Mouse (Mus musculus) testis, adult 2 months (tissue): ENCODE results near the gene Mia3.
"Not testable (repeated sequence)": the region's sequence is repeated elsewhere in the genome, so short reads cannot be mapped to it uniquely, and the experiment has no call there.

Experiments used
- CTCF ChIP-seq: fragments of 200-500 bp; IDR thresholded peaks from 2 replicates; pipeline ENCODE4 v1.5.1; 2012; ENCODE audit warnings: low read depth, mild to moderate bottlenecking, inconsistent platforms, low read length, moderate library complexity; ENCODE audit not compliant: control insufficient read depth, insufficient read depth, insufficient replicate concordance
- POLR2A ChIP-seq: fragments of 200-500 bp; IDR thresholded peaks from 2 replicates; pipeline ENCODE4 v1.6.1; 2012; ENCODE audit warnings: low read depth, mild to moderate bottlenecking, inconsistent platforms, low read length, moderate library complexity; ENCODE audit not compliant: control insufficient read depth

DNA sequence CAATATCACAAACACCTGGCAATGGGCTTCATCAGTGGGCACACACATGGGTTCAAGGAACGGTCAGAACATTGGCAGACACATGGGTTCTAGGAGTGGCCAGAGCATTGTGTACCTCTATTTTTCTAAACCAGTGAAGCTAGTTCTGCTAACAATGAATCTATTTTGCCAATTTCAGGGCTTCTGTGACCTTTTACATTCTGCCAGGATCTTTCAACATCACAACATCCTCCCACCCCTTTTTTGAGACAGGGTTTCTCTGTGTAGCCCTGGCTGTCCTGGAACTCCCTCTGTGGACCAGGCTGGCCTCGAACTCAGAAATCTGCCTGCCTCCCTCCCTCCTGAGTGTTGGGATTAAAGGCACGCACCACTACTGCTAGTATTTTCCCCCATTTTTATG lies 18.1 kb upstream of the Mia3 start:
- TF ChIP-seq POLR2A, CTCF: not testable (repeated sequence)
